Mouse (Mus musculus) intestine, embryonic 14.5 days (tissue): ENCODE results near the gene Mllt1. TPM values are rescaled to one million over a fixed set of nuclear protein-coding genes. Genes with fewer than 3 reads are reported as not detected.

Experiments used
- ATAC-seq: fragments of 200-750 bp; cut with Nextera tagmentation; replicated peaks from 2 replicates; pipeline ENCODE4 v1.8.0; 2017; ENCODE audit warnings: low read depth, moderate number of reproducible peaks, moderate TSS enrichment, moderate library complexity; ENCODE audit not compliant: low FRiP score, low TSS enrichment
- DNase-seq: peaks from one replicate; pipeline ENCODE4 v3.0.0-alpha.2; 2018; ENCODE audit warnings: low spot score
- H3K27ac ChIP-seq: fragments of 300-500 bp; sonication (generic); 2 replicates; pipeline ENCODE4 v1.5.1; 2014; ENCODE audit warnings: low read depth, mild to moderate bottlenecking, control low read depth
- H3K27me3 ChIP-seq: fragments of 300-500 bp; sonication (generic); replicated peaks from 2 replicates; pipeline ENCODE4 v1.6.1; 2014; ENCODE audit warnings: low read length, control low read depth; ENCODE audit not compliant: control insufficient read depth, insufficient read depth
- H3K36me3 ChIP-seq: fragments of 300-500 bp; sonication (generic); 2 replicates; pipeline ENCODE4 v1.6.1; 2014; ENCODE audit warnings: low read length, control low read depth; ENCODE audit not compliant: control insufficient read depth, insufficient read depth
- H3K4me1 ChIP-seq: fragments of 300-500 bp; sonication (generic); replicated peaks from 2 replicates; pipeline ENCODE4 v1.6.1; 2014; ENCODE audit warnings: low read length, control low read depth, mixed read lengths; ENCODE audit not compliant: control insufficient read depth, insufficient read depth
- H3K4me2 ChIP-seq: fragments of 300-500 bp; sonication (generic); 2 replicates; pipeline ENCODE4 v1.6.1; 2014; ENCODE audit warnings: low read length
- H3K4me3 ChIP-seq: fragments of 300-500 bp; sonication (generic); 2 replicates; pipeline ENCODE4 v1.5.1; 2014; ENCODE audit warnings: low read depth, low read length, control low read depth, mixed read lengths
- H3K9ac ChIP-seq: fragments of 300-500 bp; sonication (generic); 2 replicates; pipeline ENCODE4 v1.6.1; 2014; ENCODE audit warnings: mild to moderate bottlenecking, low read length
- H3K9me3 ChIP-seq: fragments of 300-500 bp; sonication (generic); 2 replicates; pipeline ENCODE4 v1.6.1; 2016; ENCODE audit warnings: low read length, control low read depth; ENCODE audit not compliant: control insufficient read depth
- WGBS: fragments of 180-500 bp; shearing (Covaris S2); extraction: QIAGEN DNeasy Blood & Tissue Kit; methylation state at CpG from one replicate; pipeline ENCODE4 v1.1.7; 2014; 5-methylcytosine and 5-hydroxymethylcytosine counted together
- polyA plus RNA-seq: library from polyadenylated mRNA; unstranded; fragments of >200 nt; fragmentation: Nextera tagmentation; extraction: Ambion mirVana; gene quantifications from 2 replicates; pipeline ENCODE4 v1.2.1, GENCODE M21; 2014

The Mllt1 gene
- 26.7 and 30.4 TPM in 2 replicates for polyA plus RNA-seq

DNA sequence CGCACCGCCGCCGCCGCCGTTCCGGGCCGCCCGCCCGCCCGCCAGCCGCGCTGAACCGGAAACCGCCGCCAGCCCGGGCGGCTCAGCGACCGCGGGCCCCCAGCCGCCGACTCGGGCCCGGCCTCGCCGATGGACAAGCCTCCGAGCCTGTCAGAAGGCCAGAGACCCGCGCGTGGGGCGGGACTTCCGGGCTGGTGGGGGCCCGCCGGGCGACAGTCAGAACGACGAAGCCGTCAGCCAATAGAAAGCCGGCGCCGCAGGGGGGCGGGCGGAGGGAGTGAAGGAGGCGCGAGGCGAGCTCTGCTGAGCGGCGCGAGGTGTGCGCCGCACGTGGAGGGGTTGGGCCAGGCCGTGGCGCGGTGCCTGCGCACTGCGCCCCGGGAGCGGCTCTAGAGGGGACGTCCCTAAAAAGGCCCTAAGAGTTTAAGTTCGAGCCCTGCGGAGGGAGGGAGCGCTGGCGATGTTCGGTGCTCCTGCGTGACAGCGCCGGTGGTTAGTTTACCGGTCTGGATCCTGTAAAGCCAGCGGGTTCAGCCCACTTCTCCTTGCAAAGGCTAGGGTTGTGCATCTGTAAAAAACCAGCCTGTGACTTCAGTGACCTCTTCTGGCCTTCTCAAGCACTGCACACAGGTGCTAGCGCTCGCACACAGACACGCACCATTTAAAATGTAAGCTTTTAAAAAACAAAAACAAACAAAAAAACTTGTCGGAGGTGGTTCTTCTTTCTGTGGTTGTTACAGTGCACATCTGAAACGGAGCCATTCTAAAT lies at the start of gene Mllt1:
TSS of gene Mllt1 (minus strand) at position 53 of the 769 bp plus-strand sequence.
- DNase-seq (peak; percentile 99), ATAC-seq (peak; percentile 99)
- H3K9me3 ChIP-seq: no peaks in the 10 kb centered on the region
- H3K9ac ChIP-seq: peak within 1 kb of the TSS; percentile 94
- peak within 1 kb of the TSS; percentile 54; the same call in 1 of the 2 replicates for H3K27ac ChIP-seq
- peak within 1 kb of the TSS; percentile 87 for H3K4me2 ChIP-seq
- H3K4me3 ChIP-seq: peak within 1 kb of the TSS; percentile 91
- WGBS: 4% methylated on average over 64 of the region's 76 CpGs
- H3K36me3 ChIP-seq: no peaks in the 10 kb centered on the region
- no peaks in the 10 kb centered on the region for H3K27me3 ChIP-seq
- H3K4me1 ChIP-seq: peaks cover 14% of the 10 kb centered on the region

DNA sequence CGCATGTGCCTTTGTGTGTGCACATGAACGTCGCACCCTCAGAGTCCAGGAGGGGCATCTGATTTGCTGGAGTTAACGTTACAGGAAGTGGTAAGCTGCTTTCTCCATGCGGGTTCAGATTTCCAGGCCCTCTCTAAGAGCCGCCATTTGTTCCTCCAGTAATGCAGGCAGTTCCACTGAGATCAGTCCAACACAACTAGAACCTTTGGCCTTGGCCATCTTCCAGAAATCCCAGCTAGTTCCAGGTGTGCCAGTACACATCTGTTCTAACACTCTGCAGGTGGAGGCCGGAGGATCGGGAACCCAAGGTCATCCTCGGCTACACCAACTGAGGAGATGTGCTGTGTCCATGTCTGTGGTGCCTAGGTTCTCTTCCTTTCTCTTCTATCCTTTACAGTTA lies 49.7 kb upstream of the Mllt1 start:
- no peak overlapping the region for H3K27ac ChIP-seq
- no peaks in the 10 kb centered on the region for H3K36me3 ChIP-seq
- WGBS: 78% methylated on average over 9 of the region's 9 CpGs
- H3K4me2 ChIP-seq: no peak overlapping the region
- H3K4me3 ChIP-seq: no peak overlapping the region
- H3K9me3 ChIP-seq: no peaks in the 10 kb centered on the region
- no peaks in the 10 kb centered on the region for H3K27me3 ChIP-seq
- no peak overlapping the region for H3K9ac ChIP-seq
- no peaks in the 10 kb centered on the region for H3K4me1 ChIP-seq
- ATAC-seq: no peak
- no peak for DNase-seq

DNA sequence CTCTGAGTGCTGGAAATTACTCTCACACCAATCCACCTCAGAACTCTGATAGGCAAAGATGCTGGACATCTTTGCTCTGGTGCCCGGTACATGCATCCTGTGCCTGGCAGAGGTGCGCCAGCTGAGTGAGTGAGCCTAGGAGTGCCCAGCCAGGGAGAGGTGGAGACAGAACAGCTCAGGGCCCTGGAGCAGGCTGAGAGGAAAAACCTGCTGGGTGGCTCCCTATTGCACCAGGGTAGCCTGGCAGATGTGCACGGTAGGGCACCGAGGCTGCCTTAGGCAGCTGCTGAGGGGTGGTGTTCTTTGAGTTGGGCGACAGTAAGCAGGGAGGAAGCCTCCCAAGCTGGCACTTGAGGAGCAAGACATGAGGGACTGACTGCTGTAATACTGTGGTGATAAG lies 46.8 kb upstream of the Mllt1 start, which contains the start of gene Acer1:
TSS of gene Acer1 (minus strand) at position 114 of the 400 bp plus-strand sequence.
- ATAC-seq (no peak), DNase-seq (no peak)
- Histone ChIP-seq H3K9me3 (no peaks in the 10 kb centered on the region), H3K4me3 (no peak within 1 kb of the TSS), H3K4me2 (no peak within 1 kb of the TSS), H3K27me3 (no peaks in the 10 kb centered on the region), H3K4me1 (no peaks in the 10 kb centered on the region), H3K27ac (no peak within 1 kb of the TSS), H3K36me3 (no peaks in the 10 kb centered on the region), H3K9ac (no peak within 1 kb of the TSS)
- WGBS: 77% methylated on average over 5 of the region's 5 CpGs

DNA sequence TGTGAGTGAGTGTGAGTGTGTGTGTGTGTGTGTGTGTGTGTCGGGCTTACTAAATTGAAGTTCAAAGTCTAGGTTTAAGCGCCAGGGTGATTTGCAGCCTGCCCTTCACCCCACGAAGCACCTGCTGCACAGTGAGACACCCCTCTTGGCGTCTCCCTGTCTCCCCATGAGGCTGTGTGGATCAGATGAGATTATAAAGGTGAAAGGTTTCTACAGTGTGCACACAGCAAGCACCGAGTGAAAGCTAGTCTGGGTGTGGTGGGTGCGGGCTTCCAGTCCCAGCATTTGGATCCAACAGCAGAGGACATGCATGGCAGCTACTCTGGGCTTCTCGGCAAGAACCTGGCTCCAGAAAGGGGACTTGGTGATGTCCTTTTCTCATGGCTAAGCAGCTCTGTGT lies 45.8 kb upstream of the Mllt1 start:
- peak; percentile 37; the same call in 1 of the 2 replicates for ATAC-seq
- H3K4me2 ChIP-seq: no peak overlapping the region
- DNase-seq: no peak
- H3K4me3 ChIP-seq: no peak overlapping the region
- no peak overlapping the region for H3K27ac ChIP-seq
- H3K27me3 ChIP-seq: no peaks in the 10 kb centered on the region
- 61% methylated on average over 7 of the region's 7 CpGs for WGBS
- no peak overlapping the region for H3K9ac ChIP-seq
- H3K4me1 ChIP-seq: no peaks in the 10 kb centered on the region
- no peaks in the 10 kb centered on the region for H3K9me3 ChIP-seq
- H3K36me3 ChIP-seq: no peaks in the 10 kb centered on the region

DNA sequence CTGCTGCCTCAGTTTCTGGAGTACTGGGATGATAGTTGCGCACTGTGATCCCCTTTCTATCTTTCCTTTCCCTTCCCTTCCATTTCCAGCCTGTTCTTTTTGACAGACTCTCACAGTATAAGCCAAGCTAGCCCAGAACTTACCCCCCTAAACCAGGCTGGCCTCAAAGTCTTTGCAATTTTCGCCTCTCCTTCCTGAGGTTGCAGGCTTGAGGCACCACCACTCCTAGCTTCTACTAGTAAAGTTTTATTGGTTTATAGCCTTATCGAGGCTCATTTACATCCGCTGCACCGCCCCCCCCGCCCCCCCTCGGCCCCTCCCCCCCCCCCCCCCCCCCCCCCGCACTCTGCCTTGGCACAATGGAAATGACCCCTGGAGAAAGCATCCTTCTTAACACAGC lies 44.3 kb upstream of the Mllt1 start:
- Histone ChIP-seq H3K4me1 (no peaks in the 10 kb centered on the region), H3K9ac (no peak overlapping the region), H3K9me3 (no peaks in the 10 kb centered on the region), H3K36me3 (no peaks in the 10 kb centered on the region), H3K4me3 (no peak overlapping the region), H3K4me2 (no peak overlapping the region), H3K27me3 (no peaks in the 10 kb centered on the region), H3K27ac (no peak overlapping the region)
- DNase-seq: no peak
- 17% methylated on average over 6 of the region's 8 CpGs for WGBS
- ATAC-seq: no peak

DNA sequence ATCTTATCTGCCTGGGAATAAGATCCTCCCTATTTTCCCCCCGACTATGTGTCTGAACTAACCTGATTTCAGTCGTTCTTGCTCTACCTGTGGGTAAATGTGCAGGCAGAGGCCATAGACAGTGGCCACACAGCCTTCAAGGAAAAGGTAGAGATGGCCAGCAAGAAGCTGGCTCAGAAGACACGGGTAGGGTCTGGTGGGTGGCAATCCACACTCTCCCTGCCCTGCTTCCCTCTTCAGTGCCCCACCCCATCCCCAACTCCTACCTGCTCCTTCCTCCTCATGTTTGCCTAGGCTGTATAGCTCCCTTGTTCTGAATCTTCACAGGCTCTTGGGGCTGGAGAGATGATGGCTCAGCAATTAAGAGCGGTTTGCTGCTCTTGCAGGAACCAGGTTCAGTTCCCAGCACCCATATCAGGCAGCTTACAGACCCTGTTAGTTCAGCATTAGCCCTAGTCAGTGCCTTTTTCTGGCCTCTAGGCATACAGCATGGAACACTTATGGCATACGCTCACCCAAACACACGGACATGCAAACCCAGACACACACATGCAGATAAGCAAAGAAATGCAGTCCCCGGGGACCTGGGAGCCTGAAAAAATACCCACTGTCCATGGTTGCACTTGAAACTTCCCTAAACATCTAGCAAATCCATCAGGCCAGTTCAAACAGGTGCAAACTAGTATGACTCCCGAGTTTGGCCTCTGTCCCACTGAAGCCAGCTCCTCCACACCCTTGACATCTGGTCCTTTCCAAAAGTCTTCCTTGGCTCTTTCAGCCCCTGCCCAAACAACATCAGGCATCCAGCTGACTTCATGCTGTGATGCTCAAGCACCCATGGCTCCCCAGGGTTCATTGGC lies 41.5 kb upstream of the Mllt1 start:
- ATAC-seq (0 out of 2 replicates have a peak, but pooled peaks have one; percentile 30), DNase-seq (peak; percentile 47)
- 69% methylated on average over 8 of the region's 8 CpGs for WGBS
- Histone ChIP-seq H3K27me3 (no peaks in the 10 kb centered on the region), H3K36me3 (no peaks in the 10 kb centered on the region), H3K9me3 (no peaks in the 10 kb centered on the region), H3K4me2 (no peak overlapping the region), H3K4me3 (no peak overlapping the region), H3K4me1 (no peaks in the 10 kb centered on the region), H3K27ac (no peak overlapping the region), H3K9ac (no peak overlapping the region)

DNA sequence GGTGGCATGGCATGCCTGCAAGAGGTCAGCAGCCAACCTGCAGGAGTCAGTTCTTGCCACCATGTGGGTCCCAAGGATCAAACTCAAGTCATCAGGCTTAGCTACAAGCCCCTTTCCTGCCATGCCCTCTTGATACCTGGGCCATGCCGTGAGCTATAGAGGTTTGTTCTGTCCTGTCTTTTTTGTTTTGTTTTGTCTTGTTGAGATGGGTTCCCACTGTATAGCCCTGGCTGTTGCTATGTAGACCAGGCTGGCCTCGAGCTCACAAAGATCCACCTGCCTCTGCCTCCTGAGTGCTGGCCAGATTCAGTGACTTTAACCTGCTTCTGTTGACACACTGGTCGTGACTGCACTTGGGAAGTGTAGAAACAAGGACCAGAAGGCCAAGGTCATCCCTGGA lies 40.2 kb upstream of the Mllt1 start:
- no peaks in the 10 kb centered on the region for H3K36me3 ChIP-seq
- H3K9ac ChIP-seq: no peak overlapping the region
- DNase-seq: peak; percentile 33
- H3K4me3 ChIP-seq: no peak overlapping the region
- ATAC-seq: no peak
- H3K4me2 ChIP-seq: no peak overlapping the region
- no peak overlapping the region for H3K27ac ChIP-seq
- H3K4me1 ChIP-seq: no peaks in the 10 kb centered on the region
- no peaks in the 10 kb centered on the region for H3K27me3 ChIP-seq
- H3K9me3 ChIP-seq: no peaks in the 10 kb centered on the region
- 70% methylated on average over 3 of the region's 3 CpGs for WGBS

DNA sequence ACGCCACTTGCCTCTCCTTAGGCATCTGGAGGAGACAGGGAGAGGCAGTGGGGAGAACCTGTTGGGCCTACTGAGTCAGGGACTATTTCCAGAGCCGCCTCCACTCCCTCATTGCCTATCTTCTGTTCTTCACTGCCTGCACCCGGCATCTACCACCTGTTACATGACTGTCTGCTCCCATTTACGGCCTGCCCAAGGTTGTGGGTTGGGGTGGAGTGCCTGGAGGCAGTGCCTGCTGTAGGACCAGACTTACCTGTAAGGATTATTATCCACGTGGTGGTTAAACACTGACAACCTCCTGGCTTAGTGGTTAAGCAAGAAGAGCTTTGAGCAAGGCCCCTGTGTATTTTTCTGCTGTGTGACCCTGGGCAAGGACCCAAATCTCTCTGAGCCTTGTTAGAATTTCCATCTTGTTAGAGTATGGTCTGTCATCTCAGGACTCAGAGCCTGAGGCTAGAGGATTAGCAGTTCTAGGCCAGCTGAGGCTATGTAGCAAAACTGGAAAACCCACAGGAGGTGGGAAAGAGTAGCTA lies 39.6 kb upstream of the Mllt1 start:
- Histone ChIP-seq H3K27ac (no peak overlapping the region), H3K9me3 (no peaks in the 10 kb centered on the region), H3K9ac (no peak overlapping the region), H3K4me1 (no peaks in the 10 kb centered on the region), H3K36me3 (no peaks in the 10 kb centered on the region), H3K27me3 (no peaks in the 10 kb centered on the region), H3K4me2 (no peak overlapping the region), H3K4me3 (no peak overlapping the region)
- WGBS: 74% methylated on average over 5 of the region's 5 CpGs
- ATAC-seq (no peak), DNase-seq (peak; percentile 46)
